Mouse (Mus musculus) megakaryocyte, embryonic 14.5 days (primary cell): ENCODE measurements around the gene Gm48551.

Experiments used
- FLI1 ChIP-seq: IDR thresholded peaks from 2 replicates; pipeline ENCODE4 v1.6.1; 2012; ENCODE audit warnings: low read length, inconsistent platforms, mixed read lengths
- GATA1 ChIP-seq: IDR thresholded peaks from 3 replicates; pipeline ENCODE4 v1.6.1; 2012; ENCODE audit warnings: mixed read lengths, low read length, inconsistent platforms, borderline replicate concordance

- no peak for TF ChIP-seq GATA1
- TF ChIP-seq FLI1 = no peak
These were observed 22.5 kb downstream of the Gm48551 start for GRCm38 (mm10) chr10:81406504-81407440.
